Mouse (Mus musculus) myocyte (in vitro differentiated cells): Measurements from ENCODE around the gene Frmd7. TPM values are rescaled to one million over a fixed set of nuclear protein-coding genes. Genes with fewer than 3 reads are reported as not detected.

Experiments used
- H3K27me3 ChIP-seq: one replicate; pipeline ENCODE4 v1.6.1; 2011; ENCODE audit not compliant: control insufficient read depth, insufficient read depth, insufficient read length
- H3K36me3 ChIP-seq: one replicate; pipeline ENCODE4 v1.6.1; 2011; ENCODE audit not compliant: control insufficient read depth, insufficient read depth
- H3K4me2 ChIP-seq: one replicate; pipeline ENCODE4 v1.6.1; 2011; ENCODE audit warnings: low read depth, control low read depth
- H3K4me3 ChIP-seq: one replicate; pipeline ENCODE4 v1.5.1; 2011; ENCODE audit warnings: mild to moderate bottlenecking, control low read depth, moderate library complexity
- H3K79me2 ChIP-seq: one replicate; pipeline ENCODE4 v1.6.1; 2011; ENCODE audit not compliant: control insufficient read depth, insufficient read depth
- H3ac ChIP-seq: one replicate; pipeline ENCODE4 v1.6.1; 2011; ENCODE audit not compliant: control insufficient read depth, insufficient read length
- CEBPB ChIP-seq: IDR thresholded peaks from 2 replicates; pipeline ENCODE4 v1.6.1; 2011; ENCODE audit warnings: mild to moderate bottlenecking, moderate library complexity; ENCODE audit not compliant: poor library complexity, insufficient read depth, severe bottlenecking
- E2F4 ChIP-seq: IDR thresholded peaks from one replicate; pipeline ENCODE4 v1.6.1; 2011; ENCODE audit warnings: mild to moderate bottlenecking, control low read depth, moderate library complexity; ENCODE audit not compliant: insufficient read depth
- MAX ChIP-seq: IDR thresholded peaks from one replicate; pipeline ENCODE4 v1.6.1; 2011; ENCODE audit warnings: low read depth, mild to moderate bottlenecking, control low read depth
- MYOD1 ChIP-seq, 3 experiments: IDR thresholded peaks; one replicate each; pipeline ENCODE4 v1.6.1; 2011; ENCODE audit warnings: control low read depth in 2 of 3, low read depth in 2 of 3, mild to moderate bottlenecking in 2 of 3, moderate library complexity in 1 of 3; ENCODE audit not compliant: insufficient read length in 2 of 3, control insufficient read depth in 1 of 3
- MYOG ChIP-seq, 3 experiments: IDR thresholded peaks; one replicate each; pipeline ENCODE4 v1.6.1; 2011; ENCODE audit warnings: control low read depth in 2 of 3, low read depth in 2 of 3, mild to moderate bottlenecking in 2 of 3; ENCODE audit not compliant: insufficient read length in 2 of 3, control insufficient read depth in 1 of 3, insufficient read depth in 1 of 3
- POLR2A ChIP-seq: IDR thresholded peaks from one replicate; pipeline ENCODE4 v1.6.1; 2011; ENCODE audit warnings: low read depth, mild to moderate bottlenecking, control low read depth, moderate library complexity; ENCODE audit not compliant: insufficient read length
- POLR2AphosphoS2 ChIP-seq: IDR thresholded peaks from one replicate; pipeline ENCODE4 v1.6.1; 2011; ENCODE audit warnings: low read depth, control low read depth; ENCODE audit not compliant: insufficient read length
- REST ChIP-seq: IDR thresholded peaks from one replicate; pipeline ENCODE4 v1.6.1; 2011; ENCODE audit warnings: mild to moderate bottlenecking, control low read depth, moderate library complexity; ENCODE audit not compliant: insufficient read depth, insufficient read length
- SRF ChIP-seq: IDR thresholded peaks from one replicate; pipeline ENCODE4 v1.6.1; 2011; ENCODE audit warnings: low read depth; ENCODE audit not compliant: control insufficient read depth, insufficient read length
- TCF12 ChIP-seq: IDR thresholded peaks from one replicate; pipeline ENCODE4 v1.6.1; 2011; ENCODE audit warnings: mild to moderate bottlenecking, control low read depth; ENCODE audit not compliant: poor library complexity, insufficient read depth, severe bottlenecking
- TCF3 ChIP-seq: IDR thresholded peaks from one replicate; pipeline ENCODE4 v1.6.1; 2011; ENCODE audit warnings: low read depth, control low read depth; ENCODE audit not compliant: insufficient read length
- USF1 ChIP-seq: IDR thresholded peaks from one replicate; pipeline ENCODE4 v1.6.1; 2011; ENCODE audit warnings: low read depth, mild to moderate bottlenecking, control low read depth, moderate library complexity
- polyA plus RNA-seq: library from polyadenylated mRNA; unstranded; fragments of >200 nt; fragmentation: generic; extraction: Trizol; gene quantifications from one replicate; pipeline ENCODE4 v1.2.1, GENCODE M21; 2012; ENCODE audit warnings: missing spikeins

Frmd7 gene
- polyA plus RNA-seq, 1 experiment: not detected

GRCm38 (mm10) chrX:50972145-50972544 is 29.6 kb upstream of the Frmd7 start:
- TF ChIP-seq TCF3 (no peak), MAX (no peak), REST (no peak), MYOG (IDR thresholded peaks at IDR 0.05; ENCODE audit: control insufficient read depth in 1 of 3, insufficient read depth in 1 of 3, insufficient read length in 2 of 3, low read depth in 2 of 3) (no peak), TCF12 (no peak), USF1 (no peak), POLR2AphosphoS2 (no peak), SRF (no peak), CEBPB (no peak), E2F4 (no peak), POLR2A (no peak), MYOD1 (IDR thresholded peaks at IDR 0.05; ENCODE audit: control insufficient read depth in 1 of 3, insufficient read length in 2 of 3, low read depth in 2 of 3) (no peak)
- H3K27me3 ChIP-seq: no peaks in the 10 kb centered on the region
- H3K4me2 ChIP-seq: no peak overlapping the region
- H3K4me3 ChIP-seq: no peak overlapping the region
- no peak overlapping the region for H3ac ChIP-seq
- H3K79me2 ChIP-seq: no peaks in the 10 kb centered on the region
- H3K36me3 ChIP-seq: no peaks in the 10 kb centered on the region

- H3K4me2 ChIP-seq: no peak overlapping the region
- no peak overlapping the region for H3K4me3 ChIP-seq
- no peaks in the 10 kb centered on the region for H3K79me2 ChIP-seq
- no peak overlapping the region for H3ac ChIP-seq
- TF ChIP-seq TCF3 (no peak), POLR2AphosphoS2 (no peak), TCF12 (no peak), USF1 (no peak), MYOD1 (IDR thresholded peaks at IDR 0.05; ENCODE audit: control insufficient read depth in 1 of 3, insufficient read length in 2 of 3, low read depth in 2 of 3) (no peak), CEBPB (no peak), MYOG (IDR thresholded peaks at IDR 0.05; ENCODE audit: control insufficient read depth in 1 of 3, insufficient read depth in 1 of 3, insufficient read length in 2 of 3, low read depth in 2 of 3) (no peak), REST (no peak), SRF (no peak), POLR2A (no peak), E2F4 (no peak), MAX (no peak)
- H3K36me3 ChIP-seq: no peaks in the 10 kb centered on the region
- H3K27me3 ChIP-seq: no peaks in the 10 kb centered on the region
These were observed 27.4 kb upstream of the Frmd7 start for GRCm38 (mm10) chrX:50969907-50970306.

- Histone ChIP-seq H3K36me3 (no peaks in the 10 kb centered on the region), H3K4me3 (no peak overlapping the region), H3K4me2 (no peak overlapping the region), H3ac (no peak overlapping the region), H3K27me3 (no peaks in the 10 kb centered on the region), H3K79me2 (no peaks in the 10 kb centered on the region)
- TF ChIP-seq POLR2A: no peak
- TF ChIP-seq MYOD1 (IDR thresholded peaks at IDR 0.05; ENCODE audit: control insufficient read depth in 1 of 3, insufficient read length in 2 of 3, low read depth in 2 of 3): no peak
- TF ChIP-seq REST: no peak
- TF ChIP-seq E2F4: no peak
- TF ChIP-seq USF1: no peak
- TF ChIP-seq MAX: no peak
- no peak for TF ChIP-seq TCF3
- no peak for TF ChIP-seq POLR2AphosphoS2
- no peak for TF ChIP-seq CEBPB
- TF ChIP-seq SRF: no peak
- no peak for TF ChIP-seq TCF12
- TF ChIP-seq MYOG (IDR thresholded peaks at IDR 0.05; ENCODE audit: control insufficient read depth in 1 of 3, insufficient read depth in 1 of 3, insufficient read length in 2 of 3, low read depth in 2 of 3): no peak
These were observed 25.8 kb upstream of the Frmd7 start for GRCm38 (mm10) chrX:50968157-50968932.

- no peak overlapping the region for H3ac ChIP-seq
- no peaks in the 10 kb centered on the region for H3K36me3 ChIP-seq
- H3K79me2 ChIP-seq: no peaks in the 10 kb centered on the region
- no peaks in the 10 kb centered on the region for H3K27me3 ChIP-seq
- H3K4me3 ChIP-seq: no peak overlapping the region
- TF ChIP-seq MYOG (IDR thresholded peaks at IDR 0.05; ENCODE audit: control insufficient read depth in 1 of 3, insufficient read depth in 1 of 3, insufficient read length in 2 of 3, low read depth in 2 of 3): no peak
- no peak for TF ChIP-seq MAX
- no peak for TF ChIP-seq REST
- TF ChIP-seq MYOD1 (IDR thresholded peaks at IDR 0.05; ENCODE audit: control insufficient read depth in 1 of 3, insufficient read length in 2 of 3, low read depth in 2 of 3): no peak
- TF ChIP-seq USF1: no peak
- TF ChIP-seq SRF: no peak
- H3K4me2 ChIP-seq: no peak overlapping the region
These were observed 22.6 kb upstream of the Frmd7 start for GRCm38 (mm10) chrX:50965157-50965556.

GRCm38 (mm10) chrX:50962955-50963354 is 20.4 kb upstream of the Frmd7 start:
- no peak for TF ChIP-seq MYOD1 (IDR thresholded peaks at IDR 0.05; ENCODE audit: control insufficient read depth in 1 of 3, insufficient read length in 2 of 3, low read depth in 2 of 3)
- no peak for TF ChIP-seq MAX
- TF ChIP-seq TCF12: no peak
- TF ChIP-seq TCF3: no peak
- TF ChIP-seq USF1: no peak
- TF ChIP-seq POLR2A: no peak
- no peak for TF ChIP-seq E2F4
- TF ChIP-seq POLR2AphosphoS2: no peak
- no peak for TF ChIP-seq SRF
- TF ChIP-seq CEBPB: no peak
- no peaks in the 10 kb centered on the region for H3K27me3 ChIP-seq

More at GRCm38 (mm10) chrX:50962955-50963354, 20.4 kb upstream of the Frmd7 start:
- Histone ChIP-seq H3K4me3 (no peak overlapping the region), H3ac (no peak overlapping the region), H3K36me3 (no peaks in the 10 kb centered on the region), H3K4me2 (no peak overlapping the region), H3K79me2 (no peaks in the 10 kb centered on the region)
